Mouse (Mus musculus): ENCODE data around the gene Atp6v1g2. TPM values are rescaled to one million over a fixed set of nuclear protein-coding genes. Genes with fewer than 3 reads are reported as not detected.

Atp6v1g2 gene
- polyA plus RNA-seq, 1 experiment = 11.2 TPM

- no peak for TF ChIP-seq CTCF (IDR thresholded peaks at IDR 0.05; ENCODE audit: low read depth, low read length)
- peak within 1 kb of the TSS; percentile 92 for H3K27ac ChIP-seq (ENCODE audit: insufficient read depth, low read depth, low read length)
- peaks cover 36% of the 10 kb centered on the region for H3K4me1 ChIP-seq (ENCODE audit: control insufficient read depth, insufficient read depth, low read length)
- H3K4me3 ChIP-seq (ENCODE audit: insufficient read depth, low read length) = peak within 1 kb of the TSS; percentile 87
These were observed 2.3 kb downstream of the Atp6v1g2 start, which contains the start of gene Nfkbil1 for GRCm38 (mm10) chr17:35235614-35236389. Nfkbil1 (minus strand) TSS chr17:35235792.

- peak overlapping the region; percentile 87 for H3K4me3 ChIP-seq (ENCODE audit: insufficient read depth, low read length)
- H3K27ac ChIP-seq (ENCODE audit: insufficient read depth, low read depth, low read length) = peak overlapping the region; percentile 86
- TF ChIP-seq CTCF (IDR thresholded peaks at IDR 0.05; ENCODE audit: low read depth, low read length) = peak; percentile 83
- TF ChIP-seq POLR2A (IDR thresholded peaks at IDR 0.05; ENCODE audit: borderline replicate concordance, low read depth, low read length) = no peak
- H3K4me1 ChIP-seq (ENCODE audit: control insufficient read depth, insufficient read depth, low read length) = peaks cover 35% of the 10 kb centered on the region
These were observed 2.9 kb downstream of the Atp6v1g2 start for GRCm38 (mm10) chr17:35236390-35236746.

GRCm38 (mm10) chr17:35236996-35237395, 3.5 kb downstream of the Atp6v1g2 start:
- Histone ChIP-seq H3K27ac (ENCODE audit: insufficient read depth, low read depth, low read length) (no peak overlapping the region), H3K4me3 (ENCODE audit: insufficient read depth, low read length) (no peak overlapping the region), H3K4me1 (ENCODE audit: control insufficient read depth, insufficient read depth, low read length) (peaks cover 31% of the 10 kb centered on the region)
- no peak for TF ChIP-seq CTCF (IDR thresholded peaks at IDR 0.05; ENCODE audit: low read depth, low read length)
- no peak for TF ChIP-seq POLR2A (IDR thresholded peaks at IDR 0.05; ENCODE audit: borderline replicate concordance, low read depth, low read length)

GRCm38 (mm10) chr17:35237504-35237903, 4.0 kb downstream of the Atp6v1g2 start:
- no peak for TF ChIP-seq CTCF (IDR thresholded peaks at IDR 0.05; ENCODE audit: low read depth, low read length)
- no peak for TF ChIP-seq POLR2A (IDR thresholded peaks at IDR 0.05; ENCODE audit: borderline replicate concordance, low read depth, low read length)
- no peak overlapping the region for H3K4me3 ChIP-seq (ENCODE audit: insufficient read depth, low read length)
- H3K27ac ChIP-seq (ENCODE audit: insufficient read depth, low read depth, low read length) = no peak overlapping the region
- peaks cover 28% of the 10 kb centered on the region for H3K4me1 ChIP-seq (ENCODE audit: control insufficient read depth, insufficient read depth, low read length)

GRCm38 (mm10) chr17:35239700-35240099, 6.2 kb downstream of the Atp6v1g2 start:
- TF ChIP-seq CTCF (IDR thresholded peaks at IDR 0.05; ENCODE audit: low read depth, low read length) (no peak), POLR2A (IDR thresholded peaks at IDR 0.05; ENCODE audit: borderline replicate concordance, low read depth, low read length) (no peak)
- Histone ChIP-seq H3K4me3 (ENCODE audit: insufficient read depth, low read length) (no peak overlapping the region), H3K27ac (ENCODE audit: insufficient read depth, low read depth, low read length) (peak overlapping the region; percentile 92; the same call in 1 of the 2 replicates), H3K4me1 (ENCODE audit: control insufficient read depth, insufficient read depth, low read length) (peaks cover 21% of the 10 kb centered on the region)

GRCm38 (mm10) chr17:35240384-35241304, 7.2 kb downstream of the Atp6v1g2 start:
- TF ChIP-seq POLR2A (IDR thresholded peaks at IDR 0.05; ENCODE audit: borderline replicate concordance, low read depth, low read length) = no peak
- TF ChIP-seq CTCF (IDR thresholded peaks at IDR 0.05; ENCODE audit: low read depth, low read length) = no peak
- Histone ChIP-seq H3K4me1 (ENCODE audit: control insufficient read depth, insufficient read depth, low read length) (peaks cover 30% of the 10 kb centered on the region), H3K4me3 (ENCODE audit: insufficient read depth, low read length) (peak overlapping the region; percentile 40), H3K27ac (ENCODE audit: insufficient read depth, low read depth, low read length) (peak overlapping the region; percentile 92)

- H3K27ac ChIP-seq (ENCODE audit: insufficient read depth, low read depth, low read length) = peak within 1 kb of the TSS; percentile 92
- H3K4me3 ChIP-seq (ENCODE audit: insufficient read depth, low read length) = peak within 1 kb of the TSS; percentile 71
- H3K4me1 ChIP-seq (ENCODE audit: control insufficient read depth, insufficient read depth, low read length) = peaks cover 37% of the 10 kb centered on the region
- TF ChIP-seq CTCF (IDR thresholded peaks at IDR 0.05; ENCODE audit: low read depth, low read length) (no peak), POLR2A (IDR thresholded peaks at IDR 0.05; ENCODE audit: borderline replicate concordance, low read depth, low read length) (0 out of 2 replicates have a peak, but pooled peaks have one; percentile 53)
These were observed 8.0 kb downstream of the Atp6v1g2 start, which contains the start of gene Ddx39b for GRCm38 (mm10) chr17:35241305-35242014. Ddx39b (plus strand) TSS chr17:35241746.

GRCm38 (mm10) chr17:35242015-35242941, 8.8 kb downstream of the Atp6v1g2 start:
- peak overlapping the region; percentile 71 for H3K4me3 ChIP-seq (ENCODE audit: insufficient read depth, low read length)
- TF ChIP-seq CTCF (IDR thresholded peaks at IDR 0.05; ENCODE audit: low read depth, low read length) (peak; percentile 20; the same call in 1 of the 2 replicates), POLR2A (IDR thresholded peaks at IDR 0.05; ENCODE audit: borderline replicate concordance, low read depth, low read length) (no peak)
- peaks cover 44% of the 10 kb centered on the region for H3K4me1 ChIP-seq (ENCODE audit: control insufficient read depth, insufficient read depth, low read length)
- peak overlapping the region; percentile 92 for H3K27ac ChIP-seq (ENCODE audit: insufficient read depth, low read depth, low read length)

Data from bone marrow macrophage, adult 2 months (primary cell).